Mouse (Mus musculus) intestine, embryonic 15.5 days (tissue): ENCODE results near the gene Psmb9. TPM values are rescaled to one million over a fixed set of nuclear protein-coding genes. Genes with fewer than 3 reads are reported as not detected.
"Not testable (repeated sequence)": the region's sequence is repeated elsewhere in the genome, so short reads cannot be mapped to it uniquely, and the experiment has no call there.

ENCODE experiments used
- ATAC-seq: fragments of 200-750 bp; cut with Nextera tagmentation; 2 replicates; pipeline ENCODE4 v1.8.0; 2017; ENCODE audit warnings: moderate TSS enrichment, moderate library complexity
- H3K27ac ChIP-seq: fragments of 300-500 bp; sonication (generic); 2 replicates; pipeline ENCODE4 v1.5.1; 2015; ENCODE audit warnings: mild to moderate bottlenecking, inconsistent platforms
- H3K27me3 ChIP-seq: fragments of 300-500 bp; sonication (generic); replicated peaks from 2 replicates; pipeline ENCODE4 v1.6.1; 2015; ENCODE audit warnings: inconsistent platforms
- H3K36me3 ChIP-seq: fragments of 300-500 bp; sonication (generic); 2 replicates; pipeline ENCODE4 v1.6.1; 2015; ENCODE audit warnings: inconsistent platforms
- H3K4me1 ChIP-seq: fragments of 300-500 bp; sonication (generic); replicated peaks from 2 replicates; pipeline ENCODE4 v1.6.1; 2015; ENCODE audit warnings: inconsistent platforms
- H3K4me2 ChIP-seq: fragments of 300-500 bp; sonication (generic); replicated peaks from 2 replicates; pipeline ENCODE4 v1.6.1; 2015; ENCODE audit warnings: mild to moderate bottlenecking, inconsistent platforms
- H3K4me3 ChIP-seq: fragments of 300-500 bp; sonication (generic); replicated peaks from 2 replicates; pipeline ENCODE4 v1.5.1; 2015; ENCODE audit warnings: inconsistent platforms
- H3K9ac ChIP-seq: fragments of 300-500 bp; sonication (generic); 2 replicates; pipeline ENCODE4 v1.6.1; 2015; ENCODE audit warnings: inconsistent platforms
- H3K9me3 ChIP-seq: fragments of 300-500 bp; sonication (generic); 2 replicates; pipeline ENCODE4 v1.6.1; 2016; ENCODE audit warnings: inconsistent platforms
- WGBS: fragments of 180-500 bp; shearing (Covaris S2); methylation state at CpG from one replicate; pipeline ENCODE4 v1.1.7; 2015; 5-methylcytosine and 5-hydroxymethylcytosine counted together
- polyA plus RNA-seq: library from polyadenylated mRNA; unstranded; fragments of >200 nt; fragmentation: Nextera tagmentation; extraction: Ambion mirVana; gene quantifications from 2 replicates; pipeline ENCODE4 v1.2.1, GENCODE M21; 2015

Gene Psmb9
- polyA plus RNA-seq, result 9.3 and 9.4 TPM in 2 replicates

DNA sequence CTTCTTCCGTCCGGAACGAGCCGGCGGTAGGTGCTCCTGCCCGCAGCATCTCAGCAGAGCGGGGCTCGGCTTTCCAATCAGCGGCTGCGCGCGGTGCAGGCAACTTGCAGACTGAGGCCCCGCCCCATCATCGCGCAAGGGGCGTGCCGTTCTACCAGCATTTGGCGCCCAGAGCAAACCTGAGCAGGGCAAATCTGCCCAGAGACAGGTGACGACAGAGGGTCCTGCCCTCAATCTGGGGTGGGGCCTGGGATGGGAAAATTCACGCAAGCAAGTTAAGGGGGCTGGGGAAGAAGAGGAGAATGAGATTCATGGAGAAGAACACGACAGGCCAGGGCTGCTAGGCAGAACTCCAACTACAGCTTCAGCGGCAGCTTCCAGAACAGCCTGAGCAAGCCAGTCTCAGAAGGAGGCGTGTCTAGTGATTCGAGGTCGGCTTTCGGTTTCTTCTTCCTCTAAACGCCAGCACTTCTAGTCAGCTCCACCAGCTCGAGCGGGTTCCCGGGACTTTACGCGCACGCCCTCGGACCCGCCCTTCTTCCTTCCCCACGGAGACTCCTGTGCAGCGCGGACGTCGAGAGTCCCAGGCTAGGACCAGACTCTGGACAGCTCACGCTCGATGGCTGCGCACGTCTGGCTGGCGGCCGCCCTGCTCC, at the start of gene Psmb9, which contains the start of gene Tap1:
TSS of gene Psmb9 (minus strand) at position 504 of the 656 bp plus-strand sequence.
TSS of gene Tap1 (plus strand) at position 293 of the 656 bp plus-strand sequence.
- peak; percentile 99 for ATAC-seq
- Histone ChIP-seq H3K4me3 (peak within 1 kb of the TSS; percentile 63), H3K4me1 (peaks cover 9% of the 10 kb centered on the region), H3K27ac (peak within 1 kb of the TSS; percentile 75), H3K9me3 (no peaks in the 10 kb centered on the region), H3K36me3 (no peaks in the 10 kb centered on the region), H3K4me2 (peak within 1 kb of the TSS; percentile 99), H3K9ac (peak within 1 kb of the TSS; percentile 66), H3K27me3 (peaks cover 22% of the 10 kb centered on the region)
- under 1% methylated on average over 46 of the region's 46 CpGs for WGBS

DNA sequence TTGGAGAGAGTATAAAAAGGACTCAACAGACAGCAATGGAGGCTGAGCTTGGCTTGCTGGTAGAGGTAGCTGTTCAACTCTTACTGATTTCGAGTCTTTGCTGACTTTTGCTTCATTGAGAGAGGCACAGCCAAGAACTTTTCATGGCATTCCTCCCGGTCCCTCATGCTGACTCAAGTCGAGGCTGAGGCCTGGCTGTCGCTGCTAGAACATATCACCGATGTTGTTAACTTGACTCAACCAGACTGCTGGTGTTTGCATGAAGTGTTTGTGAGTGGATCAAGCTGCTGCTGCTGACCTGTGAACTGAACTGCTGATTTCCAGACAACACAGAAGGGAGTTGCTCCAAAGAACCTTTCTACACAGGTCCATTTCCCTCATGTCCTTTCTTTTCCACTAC, 49.1 kb upstream of the Psmb9 start:
- WGBS, result 77% methylated on average over 5 of the region's 5 CpGs

DNA sequence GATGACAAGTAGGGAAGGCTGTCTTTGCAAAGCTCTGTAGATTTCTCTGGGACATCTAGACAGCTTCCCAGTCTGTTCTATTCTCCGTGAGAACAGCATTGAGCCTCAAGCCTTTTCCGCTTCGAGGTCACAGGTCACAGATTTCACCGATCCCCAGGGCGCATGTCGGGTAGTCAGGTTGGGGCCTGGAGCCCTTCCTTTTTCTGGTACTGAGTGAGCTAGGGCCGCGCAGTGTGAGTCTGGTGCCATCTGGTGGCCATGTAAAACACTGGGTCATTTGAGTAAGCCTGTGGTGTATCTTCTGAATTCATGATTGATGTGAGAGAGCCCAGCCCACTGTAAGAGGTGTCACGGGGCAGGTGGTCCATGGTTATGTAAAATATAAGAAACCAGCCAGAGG, 47.4 kb upstream of the Psmb9 start:
- Histone ChIP-seq H3K9me3 (no peaks in the 10 kb centered on the region), H3K4me3 (no peak overlapping the region), H3K4me1 (no peaks in the 10 kb centered on the region), H3K27ac (no peak overlapping the region), H3K36me3 (no peaks in the 10 kb centered on the region), H3K4me2 (no peak overlapping the region), H3K27me3 (no peaks in the 10 kb centered on the region), H3K9ac (no peak overlapping the region)
- WGBS, result 38% methylated on average over 9 of the region's 9 CpGs
- ATAC-seq, result no peak; the same call in 1 of the 2 replicates

More for the DNA sequence above, 49.1 kb upstream of the Psmb9 start:
- no peak overlapping the region for H3K27ac ChIP-seq
- H3K36me3 ChIP-seq, result no peaks in the 10 kb centered on the region
- no peaks in the 10 kb centered on the region for H3K27me3 ChIP-seq
- H3K4me1 ChIP-seq, result no peaks in the 10 kb centered on the region
- H3K4me3 ChIP-seq, result no peak overlapping the region
- H3K4me2 ChIP-seq, result no peak overlapping the region
- H3K9me3 ChIP-seq, result no peaks in the 10 kb centered on the region
- no peak for ATAC-seq
- H3K9ac ChIP-seq, result no peak overlapping the region

DNA sequence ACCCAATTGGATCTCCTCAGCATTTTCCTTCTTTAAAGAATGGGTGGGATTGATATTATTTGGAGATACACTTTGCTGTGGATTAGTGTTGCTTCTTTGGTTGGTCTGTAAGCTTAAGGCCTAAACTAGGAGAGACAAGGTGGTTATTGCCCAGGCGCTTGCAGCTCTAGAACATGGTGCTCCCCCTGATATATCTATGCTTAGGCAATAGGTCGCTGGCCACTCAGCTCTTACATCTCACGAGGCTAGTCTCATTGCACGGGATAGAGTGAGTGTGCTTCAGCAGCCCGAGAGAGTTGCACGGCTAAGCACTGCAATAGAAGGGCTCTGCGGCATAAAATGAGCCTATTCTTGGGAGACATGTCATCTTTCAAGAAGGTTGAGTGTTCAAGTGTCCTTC, 44.5 kb upstream of the Psmb9 start:
- not testable (repeated sequence) for ATAC-seq, H3K4me3 ChIP-seq, H3K4me1 ChIP-seq, H3K27me3 ChIP-seq, H3K4me2 ChIP-seq, H3K9ac ChIP-seq, H3K27ac ChIP-seq, H3K9me3 ChIP-seq, H3K36me3 ChIP-seq
- 91% methylated on average over 7 of the region's 7 CpGs for WGBS

DNA sequence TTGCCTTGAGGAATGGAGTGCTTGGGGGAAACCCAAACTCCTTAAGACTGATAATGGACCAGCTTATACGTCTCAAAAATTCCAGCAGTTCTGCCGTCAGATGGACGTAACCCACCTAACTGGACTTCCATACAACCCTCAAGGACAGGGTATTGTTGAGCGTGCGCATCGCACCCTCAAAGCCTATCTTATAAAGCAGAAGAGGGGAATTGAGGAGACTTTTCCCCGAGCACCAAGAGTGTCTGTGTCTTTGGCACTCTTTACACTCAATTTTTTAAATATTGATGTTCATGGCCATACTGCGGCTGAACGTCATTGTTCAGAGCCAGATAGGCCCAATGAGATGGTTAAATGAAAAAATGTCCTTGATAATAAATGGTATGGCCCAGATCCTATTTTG, 43.4 kb upstream of the Psmb9 start:
- not testable (repeated sequence) for H3K4me3 ChIP-seq, H3K9ac ChIP-seq, H3K4me2 ChIP-seq, H3K36me3 ChIP-seq, ATAC-seq, H3K4me1 ChIP-seq, H3K9me3 ChIP-seq, H3K27ac ChIP-seq, H3K27me3 ChIP-seq
- WGBS, result 95% methylated on average over 9 of the region's 9 CpGs

DNA sequence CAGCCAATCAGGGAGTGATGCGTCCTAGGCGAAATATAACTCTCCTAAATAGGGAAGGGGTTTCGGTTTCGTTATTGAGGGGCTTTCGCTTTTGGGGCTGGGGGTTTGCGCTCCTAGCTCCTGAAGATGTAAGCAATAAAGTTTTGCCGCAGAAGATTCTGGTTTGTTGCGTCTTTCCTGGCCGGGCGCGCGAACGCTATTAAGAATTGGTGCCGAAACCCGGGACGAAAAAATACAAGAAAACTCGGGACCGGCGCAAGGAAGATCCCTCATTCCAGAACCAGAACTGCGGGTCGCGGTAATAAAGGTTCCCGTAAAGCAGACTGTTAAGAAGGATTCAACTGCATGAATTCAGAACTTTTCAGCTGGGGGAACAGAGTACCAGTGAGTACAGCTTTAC, 38.3 kb upstream of the Psmb9 start:
- WGBS, result 96% methylated on average over 16 of the region's 23 CpGs
- H3K36me3 ChIP-seq, H3K4me3 ChIP-seq, H3K9me3 ChIP-seq, H3K4me2 ChIP-seq, H3K27me3 ChIP-seq, H3K27ac ChIP-seq, H3K4me1 ChIP-seq, H3K9ac ChIP-seq, ATAC-seq: not testable (repeated sequence)

DNA sequence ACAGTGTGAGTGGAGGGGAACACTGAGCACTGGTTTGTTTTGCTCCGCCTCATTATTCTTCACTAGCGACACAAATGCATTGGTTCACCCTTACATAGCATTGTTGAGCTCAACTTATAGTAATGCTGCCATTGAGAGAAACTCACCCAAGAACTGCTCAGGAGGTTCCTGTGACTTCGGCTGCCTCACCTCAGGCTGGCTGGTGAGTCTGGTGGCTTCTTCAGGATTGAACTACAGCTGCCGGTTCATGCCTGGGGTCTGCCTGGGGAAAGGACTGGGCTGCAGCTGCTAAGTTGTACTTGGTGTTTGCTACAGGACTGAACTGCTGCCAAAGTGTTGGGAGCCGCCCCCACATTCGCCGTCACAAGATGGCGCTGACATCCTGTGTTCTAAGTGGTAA, 37.9 kb upstream of the Psmb9 start:
- Histone ChIP-seq H3K4me1 (no peaks in the 10 kb centered on the region), H3K27ac (no peak overlapping the region), H3K36me3 (no peaks in the 10 kb centered on the region), H3K9ac (no peak overlapping the region), H3K9me3 (0 out of 2 replicates have a peak, but pooled peaks cover 3% of the 10 kb centered on the region), H3K4me2 (no peak overlapping the region), H3K4me3 (no peak overlapping the region), H3K27me3 (no peaks in the 10 kb centered on the region)
- no peak for ATAC-seq
- 97% methylated on average over 8 of the region's 8 CpGs for WGBS

DNA sequence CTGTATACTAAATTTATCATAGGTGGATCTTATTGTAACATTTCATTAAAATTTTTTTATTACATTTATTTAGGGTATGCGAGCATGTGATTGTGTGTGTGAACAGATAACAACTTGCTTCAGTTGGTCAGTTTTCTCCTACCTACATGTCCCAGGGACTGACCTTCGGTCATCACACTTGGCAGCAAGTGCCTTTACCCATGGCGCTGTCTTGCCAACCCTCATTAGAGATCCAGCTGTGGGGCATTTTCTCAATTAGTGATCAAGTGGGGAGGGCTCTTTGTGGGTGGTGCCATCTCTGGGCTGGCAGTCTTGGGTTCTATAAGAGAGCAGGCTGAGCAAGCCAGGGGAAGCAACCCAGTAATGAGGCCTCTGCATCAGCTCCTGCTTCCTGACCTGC, 37.3 kb upstream of the Psmb9 start:
- H3K4me2 ChIP-seq, result no peak overlapping the region
- no peak overlapping the region for H3K9ac ChIP-seq
- no peaks in the 10 kb centered on the region for H3K27me3 ChIP-seq
- H3K27ac ChIP-seq, result no peak overlapping the region
- no peaks in the 10 kb centered on the region for H3K4me1 ChIP-seq
- H3K4me3 ChIP-seq, result no peak overlapping the region
- no peaks in the 10 kb centered on the region for H3K36me3 ChIP-seq
- ATAC-seq, result no peak
- 0 out of 2 replicates have a peak, but pooled peaks cover 3% of the 10 kb centered on the region for H3K9me3 ChIP-seq
- WGBS, result 94% methylated on average over 3 of the region's 3 CpGs

DNA sequence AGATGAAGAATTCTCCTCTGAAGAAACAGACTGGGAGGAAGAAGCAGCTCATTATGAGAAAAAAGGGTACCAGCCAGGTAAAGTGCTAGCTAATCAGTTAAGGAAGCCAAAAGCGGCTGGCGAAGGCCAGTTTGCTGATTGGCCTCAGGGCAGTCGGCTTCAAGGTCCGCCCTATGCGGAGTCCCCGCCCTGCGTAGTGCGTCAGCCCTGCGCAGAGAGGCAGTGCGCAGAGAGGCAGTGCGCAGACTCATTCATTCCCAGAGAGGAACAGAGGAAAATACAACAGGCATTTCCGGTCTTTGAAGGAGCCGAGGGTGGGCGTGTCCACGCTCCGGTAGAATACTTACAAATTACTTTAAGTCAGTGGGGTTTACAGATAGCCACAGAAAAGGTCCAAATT, 32.8 kb upstream of the Psmb9 start:
- not testable (repeated sequence) for H3K4me3 ChIP-seq, H3K4me1 ChIP-seq, H3K9ac ChIP-seq, H3K27ac ChIP-seq, H3K27me3 ChIP-seq, H3K36me3 ChIP-seq, H3K9me3 ChIP-seq, H3K4me2 ChIP-seq, ATAC-seq
- 98% methylated on average over 7 of the region's 16 CpGs for WGBS

DNA sequence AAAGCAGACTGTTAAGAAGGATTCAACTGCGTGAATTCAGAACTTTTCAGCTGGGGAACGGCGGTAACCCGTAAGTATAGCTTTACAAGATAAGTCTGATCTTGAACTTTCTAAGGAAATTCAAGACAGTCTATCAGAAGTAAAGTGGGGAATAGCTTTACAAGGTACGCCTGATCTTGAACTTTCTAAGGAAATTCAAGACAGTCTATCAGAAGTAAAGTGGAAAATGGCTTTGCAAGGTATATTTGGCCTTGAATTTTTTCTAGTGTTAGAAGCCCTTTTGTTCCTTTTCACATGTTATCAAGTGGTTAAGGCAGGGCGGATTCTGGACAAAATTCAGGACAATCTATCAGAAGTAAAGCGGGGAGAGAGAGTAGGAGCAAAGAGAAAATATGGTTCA, 32.2 kb upstream of the Psmb9 start:
- 97% methylated on average over 3 of the region's 7 CpGs for WGBS
- not testable (repeated sequence) for H3K4me3 ChIP-seq, H3K4me1 ChIP-seq, H3K4me2 ChIP-seq, H3K27me3 ChIP-seq, H3K36me3 ChIP-seq, ATAC-seq, H3K9me3 ChIP-seq, H3K9ac ChIP-seq, H3K27ac ChIP-seq

DNA sequence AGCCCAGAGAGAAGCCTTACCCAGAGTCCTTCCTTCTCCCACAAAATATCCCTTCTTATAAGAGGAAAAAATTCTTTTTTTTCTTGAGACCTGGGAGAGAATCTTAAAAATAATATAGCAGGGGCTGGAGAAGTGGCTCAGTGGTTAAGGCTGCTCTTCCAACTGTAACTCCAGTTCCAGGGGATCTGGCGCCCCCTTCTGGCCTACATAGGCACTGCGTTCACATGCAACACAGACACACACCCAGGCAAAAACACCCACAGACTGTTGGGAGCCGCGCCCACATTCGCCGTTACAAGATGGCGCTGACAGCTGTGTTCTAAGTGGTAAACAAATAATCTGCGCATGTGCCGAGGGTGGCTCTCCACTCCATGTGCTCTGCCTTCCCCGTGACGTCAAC, 31.5 kb upstream of the Psmb9 start:
- H3K4me1 ChIP-seq, H3K27ac ChIP-seq, H3K36me3 ChIP-seq, H3K4me2 ChIP-seq, ATAC-seq, H3K9ac ChIP-seq, H3K4me3 ChIP-seq, H3K9me3 ChIP-seq: not testable (repeated sequence)
- H3K27me3 ChIP-seq, result peaks cover 10% of the 10 kb centered on the region
- 89% methylated on average over 8 of the region's 11 CpGs for WGBS

DNA sequence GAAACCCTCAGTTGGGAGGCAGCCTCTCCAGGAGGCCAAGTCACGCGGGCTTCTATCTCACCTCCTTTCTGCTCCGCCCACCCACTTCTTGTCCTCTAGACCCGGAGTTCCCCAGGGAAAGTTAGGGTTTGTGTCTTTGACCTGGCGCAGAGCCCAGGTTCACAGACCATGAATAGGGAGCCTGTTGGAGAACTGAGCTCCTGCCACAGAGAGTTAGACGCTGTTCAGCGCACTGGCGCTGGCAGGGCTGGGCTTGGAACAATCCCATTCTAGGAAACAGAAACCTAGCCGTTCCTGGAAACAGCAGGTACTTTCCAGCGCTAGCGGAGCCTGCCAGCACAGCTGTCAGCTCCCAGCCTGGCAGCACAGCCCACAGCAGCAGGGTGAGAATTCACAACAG, 31.1 kb upstream of the Psmb9 start:
- no peak overlapping the region for H3K4me3 ChIP-seq
- 84% methylated on average over 11 of the region's 11 CpGs for WGBS
- H3K9me3 ChIP-seq, result no peaks in the 10 kb centered on the region
- no peaks in the 10 kb centered on the region for H3K36me3 ChIP-seq
- no peak for ATAC-seq
- no peak overlapping the region for H3K9ac ChIP-seq
- no peak overlapping the region for H3K27ac ChIP-seq
- H3K27me3 ChIP-seq, result peaks cover 14% of the 10 kb centered on the region
- H3K4me1 ChIP-seq, result no peaks in the 10 kb centered on the region
- H3K4me2 ChIP-seq, result no peak overlapping the region

DNA sequence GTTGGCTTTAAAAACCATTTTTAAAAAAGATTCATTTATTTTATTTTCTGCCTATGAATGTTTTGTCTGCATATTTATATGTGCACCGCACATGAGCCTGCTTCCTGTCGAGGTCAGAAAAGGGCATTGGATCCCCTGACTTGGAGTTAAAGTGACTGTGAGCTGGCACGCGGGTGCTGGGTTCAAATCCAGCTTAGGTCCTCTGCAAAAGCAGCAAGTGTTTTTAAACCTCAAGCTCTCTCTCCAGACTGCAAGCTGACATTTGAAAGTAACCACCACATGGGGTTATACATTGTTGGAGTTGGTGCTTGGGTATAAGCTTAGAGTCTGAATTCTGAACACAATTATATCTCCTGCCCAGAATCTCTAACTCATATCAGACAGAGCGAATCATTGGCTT, 30.4 kb upstream of the Psmb9 start:
- H3K36me3 ChIP-seq, result no peaks in the 10 kb centered on the region
- no peak overlapping the region for H3K4me2 ChIP-seq
- H3K27me3 ChIP-seq, result peaks cover 19% of the 10 kb centered on the region
- no peaks in the 10 kb centered on the region for H3K9me3 ChIP-seq
- no peaks in the 10 kb centered on the region for H3K4me1 ChIP-seq
- 90% methylated on average over 5 of the region's 5 CpGs for WGBS
- no peak overlapping the region for H3K4me3 ChIP-seq
- H3K9ac ChIP-seq, result no peak overlapping the region
- H3K27ac ChIP-seq, result no peak overlapping the region
- no peak for ATAC-seq
